Mouse (Mus musculus) kidney, adult 2 months (tissue): Measurements from ENCODE around the gene Prkacb. TPM values are rescaled to one million over a fixed set of nuclear protein-coding genes. Genes with fewer than 3 reads are reported as not detected.

ENCODE experiments used
- DNase-seq: peaks from one replicate; pipeline ENCODE4 v3.0.0; 2021
- H3K27ac ChIP-seq: fragments of 200-500 bp; 2 replicates; pipeline ENCODE4 v1.5.1; 2012; ENCODE audit warnings: low read depth, low read length, control low read depth, inconsistent platforms; ENCODE audit not compliant: insufficient read depth
- H3K27me3 ChIP-seq: fragments of 200-500 bp; replicated peaks from 2 replicates; pipeline ENCODE4 v1.6.1; 2012; ENCODE audit warnings: mild to moderate bottlenecking, moderate library complexity, low read length, inconsistent platforms; ENCODE audit not compliant: control insufficient read depth, insufficient read depth
- H3K36me3 ChIP-seq: fragments of 200-500 bp; 2 replicates; pipeline ENCODE4 v1.6.1; 2012; ENCODE audit warnings: mild to moderate bottlenecking, moderate library complexity, low read length, inconsistent platforms; ENCODE audit not compliant: control insufficient read depth, insufficient read depth
- H3K4me1 ChIP-seq: fragments of 200-500 bp; 2 replicates; pipeline ENCODE4 v1.6.1; 2011; ENCODE audit warnings: low read length; ENCODE audit not compliant: control insufficient read depth, insufficient read depth
- H3K4me3 ChIP-seq: fragments of 200-500 bp; 2 replicates; pipeline ENCODE4 v1.5.1; 2011; ENCODE audit warnings: mild to moderate bottlenecking, low read depth, low read length, control low read depth; ENCODE audit not compliant: insufficient read depth
- CTCF ChIP-seq: fragments of 200-500 bp; conservative IDR thresholded peaks from 2 replicates; pipeline ENCODE4 v1.5.1; 2011; ENCODE audit warnings: low read depth, mild to moderate bottlenecking, control low read depth, low read length, moderate library complexity, mixed read lengths; ENCODE audit not compliant: insufficient read depth, insufficient read length
- POLR2A ChIP-seq: fragments of 200-500 bp; IDR thresholded peaks from one replicate; pipeline ENCODE4 v1.6.1; 2011; ENCODE audit warnings: low read depth, low read length, control low read depth
- WGBS: fragments of 180-500 bp; shearing (Covaris S2); methylation state at CpG from one replicate; pipeline ENCODE4 v1.1.7; 2018; 5-methylcytosine and 5-hydroxymethylcytosine counted together
- polyA plus RNA-seq: library from polyadenylated mRNA; depleted of rRNA; stranded (reverse); fragments of >200 nt; gene quantifications from 2 replicates; pipeline ENCODE4 v1.2.3, GENCODE M21; 2012

Prkacb gene
- polyA plus RNA-seq, 1 experiment, result 23.3 TPM

- Histone ChIP-seq H3K4me3 (no peak overlapping the region), H3K4me1 (no peaks in the 10 kb centered on the region), H3K27ac (no peak overlapping the region), H3K36me3 (no peaks in the 10 kb centered on the region), H3K27me3 (no peaks in the 10 kb centered on the region)
- WGBS, result 71% methylated on average over 4 of the region's 4 CpGs
- DNase-seq, result no peak
- TF ChIP-seq POLR2A (no peak), CTCF (no peak)
Measured at GRCm38 (mm10) chr3:146719696-146720095, 93.1 kb downstream of the Prkacb start.

- no peak overlapping the region for H3K27ac ChIP-seq
- 62% methylated on average over 5 of the region's 5 CpGs for WGBS
- H3K36me3 ChIP-seq, result no peaks in the 10 kb centered on the region
- DNase-seq, result peak; percentile 15
- H3K4me1 ChIP-seq, result no peaks in the 10 kb centered on the region
- no peak overlapping the region for H3K4me3 ChIP-seq
- TF ChIP-seq CTCF (no peak), POLR2A (no peak)
- H3K27me3 ChIP-seq, result no peaks in the 10 kb centered on the region
Measured at GRCm38 (mm10) chr3:146718251-146718650, 94.5 kb downstream of the Prkacb start.

GRCm38 (mm10) chr3:146712305-146712704 is 100.5 kb downstream of the Prkacb start:
- Histone ChIP-seq H3K4me3 (no peak overlapping the region), H3K27ac (no peak overlapping the region), H3K27me3 (no peaks in the 10 kb centered on the region), H3K4me1 (no peaks in the 10 kb centered on the region), H3K36me3 (no peaks in the 10 kb centered on the region)
- WGBS, result 78% methylated on average over 7 of the region's 7 CpGs
- TF ChIP-seq CTCF (no peak), POLR2A (no peak)
- no peak for DNase-seq

GRCm38 (mm10) chr3:146711559-146711958 is 101.2 kb downstream of the Prkacb start:
- Histone ChIP-seq H3K27me3 (no peaks in the 10 kb centered on the region), H3K27ac (no peak overlapping the region), H3K4me3 (no peak overlapping the region), H3K4me1 (no peaks in the 10 kb centered on the region), H3K36me3 (no peaks in the 10 kb centered on the region)
- TF ChIP-seq POLR2A, result no peak
- TF ChIP-seq CTCF, result no peak
- DNase-seq, result no peak
- WGBS, result 62% methylated on average over 6 of the region's 6 CpGs

GRCm38 (mm10) chr3:146711084-146711483 is 101.7 kb downstream of the Prkacb start:
- Histone ChIP-seq H3K4me3 (no peak overlapping the region), H3K27ac (no peak overlapping the region), H3K4me1 (no peaks in the 10 kb centered on the region), H3K27me3 (no peaks in the 10 kb centered on the region), H3K36me3 (no peaks in the 10 kb centered on the region)
- TF ChIP-seq CTCF (no peak), POLR2A (no peak)
- WGBS, result 73% methylated on average over 7 of the region's 7 CpGs
- DNase-seq, result no peak

- Histone ChIP-seq H3K27ac (no peak overlapping the region), H3K4me3 (no peak overlapping the region), H3K4me1 (no peaks in the 10 kb centered on the region), H3K27me3 (no peaks in the 10 kb centered on the region), H3K36me3 (no peaks in the 10 kb centered on the region)
- DNase-seq, result no peak
- TF ChIP-seq CTCF (no peak), POLR2A (no peak)
- 87% methylated on average over 1 of the region's 1 CpGs for WGBS
Measured at GRCm38 (mm10) chr3:146709086-146709485, 103.7 kb downstream of the Prkacb start.

- H3K4me1 ChIP-seq, result no peaks in the 10 kb centered on the region
- no peak for DNase-seq
- WGBS, result 48% methylated on average over 3 of the region's 3 CpGs
- H3K27ac ChIP-seq, result no peak overlapping the region
- H3K27me3 ChIP-seq, result no peaks in the 10 kb centered on the region
- no peak overlapping the region for H3K4me3 ChIP-seq
- H3K36me3 ChIP-seq, result no peaks in the 10 kb centered on the region
- TF ChIP-seq POLR2A, result no peak
- no peak for TF ChIP-seq CTCF
Measured at GRCm38 (mm10) chr3:146708381-146708780, 104.4 kb downstream of the Prkacb start.

GRCm38 (mm10) chr3:146704099-146704498 is 108.7 kb downstream of the Prkacb start:
- TF ChIP-seq CTCF (no peak), POLR2A (no peak)
- H3K36me3 ChIP-seq, result no peaks in the 10 kb centered on the region
- 78% methylated on average over 4 of the region's 4 CpGs for WGBS
- H3K4me3 ChIP-seq, result no peak overlapping the region
- no peak for DNase-seq
- no peak overlapping the region for H3K27ac ChIP-seq
- H3K27me3 ChIP-seq, result no peaks in the 10 kb centered on the region
- H3K4me1 ChIP-seq, result no peaks in the 10 kb centered on the region
